Mouse (Mus musculus): ENCODE results near the gene Ube2f. TPM values are rescaled to one million over a fixed set of nuclear protein-coding genes. Genes with fewer than 3 reads are reported as not detected.

Gene Ube2f
- 100 to 1,000 TPM; 185 to 808 (median 305) TPM for total RNA-seq (2018; cell fraction: chromatin; rRNA removed)
- 100 to 1,000 TPM in 14 of 26 experiments, 10 to 100 TPM in 12; 74.8 to 226 (median 103) TPM for total RNA-seq (2018; cell fraction: cytosol; rRNA removed)
- total RNA-seq (2018; cell fraction: nucleus; rRNA removed): 100 to 1,000 TPM; 103 to 566 (median 169) TPM
- 70.3 to 99.4 TPM (median 73.8 TPM) in 3 replicates for polyA plus RNA-seq (2018)

DNA sequence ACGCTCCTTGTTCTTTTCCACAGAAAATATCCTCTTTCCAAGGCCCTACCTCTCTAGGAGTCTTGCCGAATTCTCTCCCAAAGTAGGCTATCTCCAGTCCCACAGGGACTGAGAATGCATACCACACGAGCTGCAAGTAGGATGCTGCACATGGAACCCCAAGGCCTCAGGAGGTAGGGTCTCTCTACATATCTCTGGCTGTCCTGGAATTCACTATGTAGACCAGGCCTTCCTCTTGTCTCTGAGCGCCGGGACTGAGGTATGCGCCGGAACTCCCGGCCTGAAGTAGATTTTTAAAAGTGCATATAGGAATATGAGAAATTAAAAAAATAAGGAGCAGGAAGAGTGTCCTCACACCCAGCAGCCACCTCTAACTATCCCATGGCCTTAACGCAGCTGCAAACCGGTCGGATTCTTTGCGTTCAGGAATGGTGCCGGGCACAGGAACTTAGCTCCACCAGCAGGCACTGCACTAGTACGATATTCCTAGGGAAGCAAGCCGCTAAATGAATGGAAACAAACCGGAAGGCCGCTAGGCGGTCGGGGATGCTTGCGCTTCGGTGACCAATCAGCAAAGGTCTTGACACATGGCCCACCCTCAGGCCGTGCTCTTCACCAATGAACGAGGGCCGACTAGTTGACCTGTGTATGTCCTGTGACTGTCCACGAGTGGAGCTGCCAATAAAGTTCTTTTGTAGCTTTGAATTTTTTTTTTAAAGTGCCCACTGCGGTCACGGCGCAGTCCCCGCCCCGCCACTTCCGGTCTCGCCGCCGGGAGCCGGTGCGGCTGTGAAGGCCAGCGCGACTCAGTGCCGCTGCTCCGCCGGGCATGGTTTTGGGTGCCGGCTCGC, at the start of gene Ube2f:
Gene Ube2f (plus strand): TSS at position 741 of the 851 bp plus-strand sequence.
- WGBS (ENCODE audit: missing documents): 2% methylated on average over 43 of the region's 43 CpGs
- H3K36me3 ChIP-seq (ENCODE audit: inconsistent target): no peaks in the 10 kb centered on the region; the same call in 1 of the 2 replicates
- H3K27ac ChIP-seq: peak within 1 kb of the TSS; percentile 85
- H3K79me2 ChIP-seq (ENCODE audit: inconsistent target): peaks cover 39% of the 10 kb centered on the region
- peak within 1 kb of the TSS; percentile 82 for H3K4me3 ChIP-seq (ENCODE audit: inconsistent target)

DNA sequence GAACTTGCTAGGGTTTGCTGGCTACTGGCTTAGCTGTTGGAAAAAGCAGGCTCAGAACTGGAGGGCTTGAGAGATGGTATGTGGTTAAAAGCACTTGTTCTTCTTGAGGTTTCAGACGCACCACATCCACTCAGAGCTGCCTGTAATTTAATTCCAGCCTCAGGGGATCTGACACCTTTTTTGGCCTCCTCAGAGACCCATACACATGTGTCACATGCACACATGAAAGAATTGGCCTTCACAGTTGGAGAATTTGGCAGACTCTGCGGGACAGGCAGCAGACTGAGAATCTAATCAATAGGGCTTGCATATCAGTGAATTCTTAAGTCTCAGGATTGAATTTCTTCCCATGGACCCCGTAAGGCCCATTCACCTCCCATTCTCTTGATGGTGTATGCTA, 49.0 kb upstream of the Ube2f start:
- Histone ChIP-seq H3K4me3 (ENCODE audit: inconsistent target) (no peak overlapping the region), H3K27ac (no peak overlapping the region), H3K79me2 (ENCODE audit: inconsistent target) (no peaks in the 10 kb centered on the region), H3K36me3 (ENCODE audit: inconsistent target) (no peaks in the 10 kb centered on the region)
- WGBS (ENCODE audit: missing documents): 93% methylated on average over 3 of the region's 3 CpGs

GRCm38 (mm10) chr1:91204221-91204765, 45.8 kb upstream of the Ube2f start:
- Histone ChIP-seq H3K4me3 (ENCODE audit: inconsistent target) (no peak overlapping the region), H3K79me2 (ENCODE audit: inconsistent target) (no peaks in the 10 kb centered on the region), H3K27ac (no peak overlapping the region), H3K36me3 (ENCODE audit: inconsistent target) (no peaks in the 10 kb centered on the region)
- WGBS (ENCODE audit: missing documents): 96% methylated on average over 5 of the region's 5 CpGs

DNA sequence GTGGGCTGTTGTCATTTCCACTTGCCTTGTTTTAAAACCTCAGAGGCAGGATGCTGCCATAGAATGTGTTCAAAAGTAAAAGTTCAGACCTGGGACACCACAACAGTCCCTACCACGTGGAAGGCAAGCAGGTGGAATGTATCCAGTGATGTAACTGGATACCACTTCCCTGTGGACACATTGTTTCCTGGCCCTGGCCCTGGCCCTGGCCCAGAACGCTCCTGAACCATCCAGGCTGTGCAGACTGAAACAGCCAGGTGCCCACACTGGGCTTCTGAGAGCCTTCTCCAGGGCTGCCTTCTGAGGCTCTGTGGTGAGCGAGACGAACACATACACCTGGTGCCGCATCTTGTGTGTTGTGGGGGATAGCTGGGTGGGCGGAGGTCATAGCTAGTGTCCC, 44.5 kb upstream of the Ube2f start:
- no peaks in the 10 kb centered on the region for H3K79me2 ChIP-seq (ENCODE audit: inconsistent target)
- 89% methylated on average over 6 of the region's 6 CpGs for WGBS (ENCODE audit: missing documents)
- no peaks in the 10 kb centered on the region for H3K36me3 ChIP-seq (ENCODE audit: inconsistent target)
- H3K4me3 ChIP-seq (ENCODE audit: inconsistent target): no peak overlapping the region
- H3K27ac ChIP-seq: no peak overlapping the region

GRCm38 (mm10) chr1:91206336-91206735, 43.8 kb upstream of the Ube2f start:
- Histone ChIP-seq H3K79me2 (ENCODE audit: inconsistent target) (no peaks in the 10 kb centered on the region), H3K36me3 (ENCODE audit: inconsistent target) (no peaks in the 10 kb centered on the region), H3K4me3 (ENCODE audit: inconsistent target) (no peak overlapping the region), H3K27ac (no peak overlapping the region)
- 98% methylated on average over 8 of the region's 8 CpGs for WGBS (ENCODE audit: missing documents)

- Histone ChIP-seq H3K36me3 (ENCODE audit: inconsistent target) (no peaks in the 10 kb centered on the region), H3K27ac (no peak overlapping the region), H3K4me3 (ENCODE audit: inconsistent target) (no peak overlapping the region), H3K79me2 (ENCODE audit: inconsistent target) (no peaks in the 10 kb centered on the region)
- 61% methylated on average over 5 of the region's 5 CpGs for WGBS (ENCODE audit: missing documents)
Measured at GRCm38 (mm10) chr1:91206873-91207272, 43.2 kb upstream of the Ube2f start.

GRCm38 (mm10) chr1:91207334-91208074, 42.6 kb upstream of the Ube2f start:
- WGBS (ENCODE audit: missing documents): 62% methylated on average over 3 of the region's 3 CpGs
- no peak overlapping the region for H3K4me3 ChIP-seq (ENCODE audit: inconsistent target)
- H3K27ac ChIP-seq: 0 out of 2 replicates have a peak overlapping the region, but pooled peaks have one; percentile 10
- no peaks in the 10 kb centered on the region for H3K79me2 ChIP-seq (ENCODE audit: inconsistent target)
- no peaks in the 10 kb centered on the region for H3K36me3 ChIP-seq (ENCODE audit: inconsistent target)

DNA sequence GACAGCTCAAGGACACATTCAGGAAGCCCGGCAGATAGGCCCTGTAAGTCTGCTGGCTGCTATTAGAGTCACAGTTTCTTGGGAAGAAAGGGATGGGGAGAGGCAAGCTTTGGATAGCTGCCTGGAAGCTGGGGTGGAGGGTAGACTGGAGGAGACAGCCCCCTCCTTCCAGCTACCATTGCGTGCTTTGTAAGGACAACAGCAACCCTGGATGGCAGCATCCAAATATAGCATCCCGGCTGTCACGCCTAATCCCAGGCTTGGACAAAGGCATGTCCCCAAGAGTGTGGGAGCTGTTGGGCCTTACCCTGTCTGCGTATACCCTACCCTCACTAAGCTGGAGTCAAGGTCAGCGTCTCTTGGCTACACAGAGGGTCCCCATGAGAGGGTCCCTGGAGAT, 40.8 kb upstream of the Ube2f start:
- Histone ChIP-seq H3K4me3 (ENCODE audit: inconsistent target) (no peak overlapping the region), H3K36me3 (ENCODE audit: inconsistent target) (no peaks in the 10 kb centered on the region), H3K79me2 (ENCODE audit: inconsistent target) (no peaks in the 10 kb centered on the region), H3K27ac (no peak overlapping the region)
- 97% methylated on average over 6 of the region's 6 CpGs for whole genome bisulfite sequencing (ENCODE audit: missing documents)

GRCm38 (mm10) chr1:91209785-91210184, 40.3 kb upstream of the Ube2f start:
- Histone ChIP-seq H3K36me3 (ENCODE audit: inconsistent target) (no peaks in the 10 kb centered on the region), H3K27ac (no peak overlapping the region), H3K79me2 (ENCODE audit: inconsistent target) (no peaks in the 10 kb centered on the region), H3K4me3 (ENCODE audit: inconsistent target) (no peak overlapping the region)
- 83% methylated on average over 6 of the region's 6 CpGs for WGBS (ENCODE audit: missing documents)

DNA sequence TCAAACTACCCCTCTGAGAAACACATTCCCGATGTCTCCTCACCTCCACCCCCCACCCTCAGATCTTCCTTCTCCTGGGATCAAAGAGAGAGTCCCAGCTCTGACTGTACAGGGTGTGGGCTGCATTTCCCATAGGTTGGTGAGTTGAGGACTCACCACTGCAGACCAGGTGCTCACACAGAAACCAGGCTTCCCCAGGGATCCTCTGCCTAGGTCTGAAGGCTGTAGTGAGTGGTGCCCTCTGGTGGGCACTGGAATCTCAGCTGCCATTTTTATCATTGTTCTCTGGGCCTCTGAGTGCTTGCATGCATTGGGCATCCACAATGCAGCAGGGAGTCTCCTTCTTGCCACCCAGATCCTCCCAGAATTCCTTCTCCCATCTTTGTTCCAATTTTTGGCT, 39.0 kb upstream of the Ube2f start:
- WGBS (ENCODE audit: missing documents): 82% methylated on average over 1 of the region's 1 CpGs
- no peak overlapping the region for H3K4me3 ChIP-seq (ENCODE audit: inconsistent target)
- no peaks in the 10 kb centered on the region for H3K79me2 ChIP-seq (ENCODE audit: inconsistent target)
- no peaks in the 10 kb centered on the region for H3K36me3 ChIP-seq (ENCODE audit: inconsistent target)
- H3K27ac ChIP-seq: no peak overlapping the region

DNA sequence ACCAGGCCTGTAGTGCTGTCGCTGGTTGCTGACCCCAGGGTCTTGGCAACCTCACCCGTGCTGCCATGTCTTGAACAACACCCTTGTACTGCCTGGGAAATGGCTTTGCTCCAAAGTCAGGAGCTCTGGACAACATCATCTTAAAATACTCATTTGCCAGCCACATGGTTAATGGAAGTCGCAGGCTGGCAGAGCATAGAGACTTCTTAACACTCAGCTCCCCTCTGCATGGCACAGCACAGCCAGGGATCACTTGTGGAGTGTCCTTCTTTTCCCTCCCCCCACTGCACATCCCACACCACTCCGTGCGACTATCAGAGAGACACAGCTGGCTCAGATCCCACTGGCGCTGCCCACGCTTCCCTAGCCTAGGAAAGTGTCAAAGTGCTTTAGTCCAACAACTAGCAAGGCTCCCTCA, 38.5 kb upstream of the Ube2f start:
- H3K36me3 ChIP-seq (ENCODE audit: inconsistent target): no peaks in the 10 kb centered on the region
- no peaks in the 10 kb centered on the region for H3K79me2 ChIP-seq (ENCODE audit: inconsistent target)
- H3K4me3 ChIP-seq (ENCODE audit: inconsistent target): no peak overlapping the region
- no peak overlapping the region for H3K27ac ChIP-seq
- WGBS (ENCODE audit: missing documents): 89% methylated on average over 7 of the region's 7 CpGs

DNA sequence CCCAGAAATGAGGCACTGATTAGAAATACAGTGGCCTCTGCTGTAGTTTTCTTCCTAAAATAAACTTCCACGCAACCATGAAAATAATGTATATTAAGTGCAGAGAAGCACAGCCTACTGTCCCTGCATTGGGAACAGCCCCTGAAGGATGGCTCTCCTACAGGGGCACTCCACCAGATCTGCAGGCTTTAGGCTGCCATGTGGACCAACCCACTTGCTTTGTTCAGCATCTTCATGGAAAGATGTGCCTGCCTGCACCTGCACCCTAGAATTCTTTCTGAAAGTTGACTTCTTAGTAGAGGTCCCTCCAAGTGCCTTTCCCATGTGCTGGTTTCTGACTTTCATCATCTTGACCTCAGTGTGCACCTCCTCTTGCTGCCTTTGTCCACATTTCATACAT, 34.8 kb upstream of the Ube2f start:
- Histone ChIP-seq H3K79me2 (ENCODE audit: inconsistent target) (no peaks in the 10 kb centered on the region), H3K27ac (no peak overlapping the region), H3K4me3 (ENCODE audit: inconsistent target) (no peak overlapping the region), H3K36me3 (ENCODE audit: inconsistent target) (no peaks in the 10 kb centered on the region)
- 100% methylated on average over 1 of the region's 1 CpGs for WGBS (ENCODE audit: missing documents)

DNA sequence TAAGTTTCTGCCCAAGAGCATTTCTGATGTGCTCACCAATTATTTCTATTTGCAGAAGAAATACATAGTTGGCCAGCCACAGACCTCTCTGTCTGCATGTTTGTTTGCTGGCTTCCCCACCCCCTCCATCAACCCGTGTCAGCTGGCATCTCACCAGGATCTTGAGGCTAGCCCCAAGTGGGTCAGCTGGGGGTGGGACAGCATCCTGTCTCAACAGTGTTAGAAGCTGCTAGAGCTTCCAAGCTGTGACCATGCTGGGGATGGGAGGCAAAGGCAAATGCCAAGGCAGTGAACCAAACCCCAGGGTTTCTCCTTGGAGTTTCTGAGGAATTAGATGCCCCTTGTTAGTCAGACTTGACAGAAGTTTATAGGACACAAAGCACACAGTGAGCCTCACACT, 34.1 kb upstream of the Ube2f start:
- no peaks in the 10 kb centered on the region for H3K79me2 ChIP-seq (ENCODE audit: inconsistent target)
- 0% methylated on average over 1 of the region's 1 CpGs for WGBS (ENCODE audit: missing documents)
- no peak overlapping the region for H3K4me3 ChIP-seq (ENCODE audit: inconsistent target)
- H3K27ac ChIP-seq: no peak overlapping the region
- H3K36me3 ChIP-seq (ENCODE audit: inconsistent target): no peaks in the 10 kb centered on the region

DNA sequence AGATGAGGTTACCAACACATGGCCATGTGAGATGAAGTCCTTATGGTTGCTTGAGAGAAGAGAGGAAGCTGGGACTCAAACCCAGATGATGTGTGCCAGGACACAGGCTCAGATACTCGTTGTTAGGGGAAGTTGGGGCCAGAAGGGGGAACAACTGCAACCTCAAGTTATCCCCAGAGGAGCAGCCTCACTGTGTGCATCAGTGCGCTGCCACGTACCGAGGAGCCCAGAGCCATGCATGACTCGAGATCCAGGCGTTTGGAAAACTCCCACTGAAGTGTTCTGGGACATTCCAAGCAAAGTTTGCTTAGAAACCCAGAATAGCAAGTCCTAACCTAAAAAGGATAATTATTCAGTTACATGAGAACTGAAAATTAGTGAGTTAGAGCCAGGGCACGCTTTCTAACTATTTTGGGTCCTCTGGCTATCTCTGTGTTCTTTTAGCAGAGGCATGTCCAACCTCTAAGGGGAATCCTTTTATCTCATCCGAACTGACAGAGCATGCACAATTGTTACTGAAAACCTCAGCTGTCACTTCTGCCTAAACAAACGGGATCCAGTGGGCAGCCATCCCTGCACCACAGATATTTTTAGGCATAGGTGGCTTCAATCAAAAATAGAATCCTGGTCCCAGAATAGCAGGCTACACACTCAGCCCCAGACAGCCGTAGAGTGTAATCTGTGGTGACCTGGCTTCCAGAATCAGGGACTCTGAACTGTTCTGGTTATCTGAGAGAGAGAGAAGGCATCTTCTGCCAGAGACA, 33.4 kb upstream of the Ube2f start:
- Histone ChIP-seq H3K27ac (no peak overlapping the region), H3K79me2 (ENCODE audit: inconsistent target) (no peaks in the 10 kb centered on the region), H3K4me3 (ENCODE audit: inconsistent target) (no peak overlapping the region), H3K36me3 (ENCODE audit: inconsistent target) (no peaks in the 10 kb centered on the region)
- WGBS (ENCODE audit: missing documents): 18% methylated on average over 10 of the region's 10 CpGs
